ENCODE assay signal across 9 mouse cellular contexts in genomic region chr7:5020685-5021084, GRCm38 (mm10). TPM values are rescaled to one million over a fixed set of nuclear protein-coding genes. Genes with fewer than 3 reads are reported as not detected.
A peak's percentile ranks its signal among the peaks of the same experiment; 100 is the strongest.
DNase-seq lines count a peak whose midpoint lies in the region; ATAC-seq and TF ChIP-seq lines count a peak whose summit lies in the region.
"Had no signal": no experiment of that assay in that cellular context is flagged by ENCODE, and none has a peak within 500 bp of the region (broad histone marks: within the 10 kb centered on the region; RNA-seq: fewer than 3 reads in every experiment).

No protein-coding gene starts in this region.

- peaks cover 29% of the 10 kb centered on the region for H3K4me1 ChIP-seq in kidney, embryonic 16.5 days (ENCODE audit: insufficient read depth, low read length)
- peaks cover 13% of the 10 kb centered on the region for H3K4me1 ChIP-seq in forebrain, embryonic 14.5 days (ENCODE audit: control insufficient read depth, insufficient read depth, low read length)
- H3K4me1 ChIP-seq in liver, postnatal 0 days (ENCODE audit: insufficient read depth), result peaks cover 11% of the 10 kb centered on the region

- peak overlapping the region; percentile 85 for H3K4me3 ChIP-seq in kidney, embryonic 16.5 days (ENCODE audit: low read length)
- peak overlapping the region; percentile 85 for H3K4me3 ChIP-seq in forebrain, embryonic 14.5 days (ENCODE audit: low read depth, low read length)
- H3K4me3 ChIP-seq in liver, postnatal 0 days (ENCODE audit: low read depth, low read length), result peak overlapping the region; percentile 99

- TF ChIP-seq EP300 in liver, postnatal 0 days (IDR thresholded peaks at IDR 0.05; ENCODE audit: low read depth), result no peak

- peak; percentile 13; the same call in 1 of the 2 replicates for ATAC-seq in kidney, embryonic 16.5 days (ENCODE audit: low FRiP score, low TSS enrichment)
- peak; percentile 5 for ATAC-seq in activated CD4-positive, CD25-positive, alpha-beta regulatory T cell, adult 4 months
- no peak; the same call in 1 of the 2 replicates for ATAC-seq in forebrain, embryonic 14.5 days
- ATAC-seq in liver, postnatal 0 days, result no peak

- H3K4me2 ChIP-seq in kidney, embryonic 16.5 days (replicated peaks; ENCODE audit: low read depth, low read length), result peak overlapping the region; percentile 80
- H3K4me2 ChIP-seq in forebrain, embryonic 14.5 days (ENCODE audit: low read length), result peak overlapping the region; percentile 84
- H3K4me2 ChIP-seq in liver, postnatal 0 days (ENCODE audit: low read depth, low read length), result peak overlapping the region; percentile 90

- peak overlapping the region; percentile 97 for H3K27ac ChIP-seq in kidney, embryonic 16.5 days (ENCODE audit: low read length)
- H3K27ac ChIP-seq in forebrain, embryonic 14.5 days (ENCODE audit: low read depth, low read length), result peak overlapping the region; percentile 91
- peak overlapping the region; percentile 99 for H3K27ac ChIP-seq in liver, postnatal 0 days (ENCODE audit: low read depth)

- no peaks in the 10 kb centered on the region for H3K27me3 ChIP-seq in kidney, embryonic 16.5 days (ENCODE audit: insufficient read depth, low read length)
- no peaks in the 10 kb centered on the region for H3K27me3 ChIP-seq in forebrain, embryonic 14.5 days (replicated peaks; ENCODE audit: control insufficient read depth, insufficient read depth, low read length)
- H3K27me3 ChIP-seq in liver, postnatal 0 days (ENCODE audit: insufficient read depth, low read length), result no peaks in the 10 kb centered on the region

- no peaks in the 10 kb centered on the region for H3K9me3 ChIP-seq in kidney, embryonic 16.5 days (ENCODE audit: low read length)
- no peaks in the 10 kb centered on the region for H3K9me3 ChIP-seq in forebrain, embryonic 14.5 days (replicated peaks; ENCODE audit: control insufficient read depth, low read length)
- no peaks in the 10 kb centered on the region for H3K9me3 ChIP-seq in liver, postnatal 0 days (ENCODE audit: low read length)

- peak overlapping the region; percentile 95 for H3K9ac ChIP-seq in kidney, embryonic 16.5 days (replicated peaks; ENCODE audit: low read length)
- peak overlapping the region; percentile 94 for H3K9ac ChIP-seq in forebrain, embryonic 14.5 days (ENCODE audit: low read length)
- peak overlapping the region; percentile 99 for H3K9ac ChIP-seq in liver, postnatal 0 days (replicated peaks)

- under 1% methylated on average over 12 of the region's 15 CpGs for WGBS in kidney, embryonic 16.5 days
- 2% methylated on average over 9 of the region's 15 CpGs for WGBS in forebrain, embryonic 14.5 days
- under 1% methylated on average over 15 of the region's 15 CpGs for WGBS in liver, postnatal 0 days (ENCODE audit: insufficient replicate concordance)

- no peak for DNase-seq in kidney, postnatal 25 days
- peak; percentile 15 for DNase-seq in forebrain, embryonic 14.5 days (ENCODE audit: low spot score)
- no peak for DNase-seq in liver, postnatal 0 days
- no peak for DNase-seq in thymus, postnatal 14 days
- DNase-seq in adrenal gland, postnatal 10 days, result no peak
- no peak for DNase-seq in adrenal gland, adult 2 months

- TF ChIP-seq CTCF in liver, postnatal 0 days (IDR thresholded peaks at IDR 0.05; ENCODE audit: low read depth), result no peak

- H3K36me3 ChIP-seq in kidney, embryonic 16.5 days (ENCODE audit: insufficient read depth, low read length), result peaks cover 35% of the 10 kb centered on the region
- peaks cover 28% of the 10 kb centered on the region for H3K36me3 ChIP-seq in forebrain, embryonic 14.5 days (ENCODE audit: control insufficient read depth, insufficient read depth, low read length)
- H3K36me3 ChIP-seq in liver, postnatal 0 days (replicated peaks; ENCODE audit: insufficient read depth, low read length), result peaks cover 21% of the 10 kb centered on the region

RNA-seq across cellular contexts. Expression of gene Ccdc106, which starts 0.3 kb away (rescaled TPM):
- 27.1 and 30.3 TPM in 2 replicates for polyA plus RNA-seq in kidney, embryonic 16.5 days (2015; fragmentation: Nextera tagmentation; extraction: Ambion mirVana)
- under 1 TPM in 1 of 2 experiments, not detected in 1; 0.60 TPM for polyA plus RNA-seq in activated CD4-positive, CD25-positive, alpha-beta regulatory T cell, adult 4 months (2017; shearing (Covaris generic))
- 36.1 and 45.5 TPM in 2 replicates for polyA plus RNA-seq in forebrain, embryonic 14.5 days (2014; fragmentation: Nextera tagmentation; extraction: Ambion mirVana)
- 0.12 TPM in 1 of 2 replicates, not detected in the other for polyA plus RNA-seq in liver, postnatal 0 days (2015; fragmentation: Nextera tagmentation; extraction: Ambion mirVana)
- 1 to 10 TPM; 2.1 to 2.6 TPM for total RNA-seq in adrenal gland, postnatal 10 days (2021)
- total RNA-seq in adrenal gland, adult 2 months (2021), result 1 to 10 TPM; 1.4 to 2.6 TPM
- 1.5 and 3.0 TPM in 2 replicates for polyA plus RNA-seq in adrenal gland, adult 2 months (2012; rRNA removed)

RNA-seq across cellular contexts. Expression of gene Zfp865, which starts 0.5 kb away (rescaled TPM):
- polyA plus RNA-seq in kidney, embryonic 16.5 days (2015; fragmentation: Nextera tagmentation; extraction: Ambion mirVana), result 6.6 and 7.6 TPM in 2 replicates
- polyA plus RNA-seq in activated CD4-positive, CD25-positive, alpha-beta regulatory T cell, adult 4 months (2017; shearing (Covaris generic)), result 1 to 10 TPM; 3.5 to 5.3 TPM
- 5.4 and 5.9 TPM in 2 replicates for polyA plus RNA-seq in forebrain, embryonic 14.5 days (2014; fragmentation: Nextera tagmentation; extraction: Ambion mirVana)
- polyA plus RNA-seq in liver, postnatal 0 days (2015; fragmentation: Nextera tagmentation; extraction: Ambion mirVana), result 1.2 and 1.3 TPM in 2 replicates
- 10 to 100 TPM; 22.9 to 30.0 TPM for total RNA-seq in adrenal gland, postnatal 10 days (2021)
- total RNA-seq in adrenal gland, adult 2 months (2021), result 10 to 100 TPM; 23.7 to 29.7 TPM
- 67.1 and 70.1 TPM in 2 replicates for polyA plus RNA-seq in adrenal gland, adult 2 months (2012; rRNA removed)

RNA-seq across cellular contexts. Expression of gene Gm44973, which starts 5.4 kb away (rescaled TPM):
- 1.7 and 1.9 TPM in 2 replicates for polyA plus RNA-seq in kidney, embryonic 16.5 days (2015; fragmentation: Nextera tagmentation; extraction: Ambion mirVana)
- polyA plus RNA-seq in activated CD4-positive, CD25-positive, alpha-beta regulatory T cell, adult 4 months (2017; shearing (Covaris generic)), result 10 to 100 TPM in 1 of 2 experiments, 1 to 10 TPM in 1; 5.6 to 19.0 TPM
- 0.59 and 1.9 TPM in 2 replicates for polyA plus RNA-seq in forebrain, embryonic 14.5 days (2014; fragmentation: Nextera tagmentation; extraction: Ambion mirVana)
- polyA plus RNA-seq in liver, postnatal 0 days (2015; fragmentation: Nextera tagmentation; extraction: Ambion mirVana), result 1.8 and 2.1 TPM in 2 replicates
- total RNA-seq in adrenal gland, postnatal 10 days (2021), result not detected
- total RNA-seq in adrenal gland, adult 2 months (2021), result not detected
- not detected in 2 replicates for polyA plus RNA-seq in adrenal gland, adult 2 months (2012; rRNA removed)
- total RNA-seq: common myeloid progenitor, adult 5-6 weeks had no signal

RNA-seq across cellular contexts. Expression of gene Fiz1, which starts 6.2 kb away (rescaled TPM):
- 41.9 and 44.2 TPM in 2 replicates for polyA plus RNA-seq in kidney, embryonic 16.5 days (2015; fragmentation: Nextera tagmentation; extraction: Ambion mirVana)
- polyA plus RNA-seq in activated CD4-positive, CD25-positive, alpha-beta regulatory T cell, adult 4 months (2017; shearing (Covaris generic)), result 10 to 100 TPM in 1 of 2 experiments, 1 to 10 TPM in 1; 8.1 to 10.1 TPM
- polyA plus RNA-seq in forebrain, embryonic 14.5 days (2014; fragmentation: Nextera tagmentation; extraction: Ambion mirVana), result 34.3 and 42.8 TPM in 2 replicates
- 9.6 and 10.1 TPM in 2 replicates for polyA plus RNA-seq in liver, postnatal 0 days (2015; fragmentation: Nextera tagmentation; extraction: Ambion mirVana)
- total RNA-seq in adrenal gland, postnatal 10 days (2021), result 10 to 100 TPM; 24.4 to 27.7 TPM
- 10 to 100 TPM; 24.1 to 24.7 TPM for total RNA-seq in adrenal gland, adult 2 months (2021)
- polyA plus RNA-seq in adrenal gland, adult 2 months (2012; rRNA removed), result 31.5 and 32.2 TPM in 2 replicates

RNA-seq across cellular contexts. Expression of gene Zfp524, which starts 6.5 kb away (rescaled TPM):
- polyA plus RNA-seq in kidney, embryonic 16.5 days (2015; fragmentation: Nextera tagmentation; extraction: Ambion mirVana), result 14.4 and 15.2 TPM in 2 replicates
- polyA plus RNA-seq in activated CD4-positive, CD25-positive, alpha-beta regulatory T cell, adult 4 months (2017; shearing (Covaris generic)), result 10 to 100 TPM; 33.3 to 55.4 TPM
- polyA plus RNA-seq in forebrain, embryonic 14.5 days (2014; fragmentation: Nextera tagmentation; extraction: Ambion mirVana), result 11.3 and 13.5 TPM in 2 replicates
- 9.1 and 10.4 TPM in 2 replicates for polyA plus RNA-seq in liver, postnatal 0 days (2015; fragmentation: Nextera tagmentation; extraction: Ambion mirVana)
- 10 to 100 TPM; 12.6 to 13.2 TPM for total RNA-seq in adrenal gland, postnatal 10 days (2021)
- 10 to 100 TPM; 13.0 to 13.8 TPM for total RNA-seq in adrenal gland, adult 2 months (2021)
- polyA plus RNA-seq in adrenal gland, adult 2 months (2012; rRNA removed), result 35.0 and 36.4 TPM in 2 replicates

Comparison
In these comparisons a context has a peak if more than half of its experiments do, and no peak if none do; other contexts are left out.
1. ATAC-seq: peak in kidney, embryonic 16.5 days (single experiment) and activated CD4-positive, CD25-positive, alpha-beta regulatory T cell, adult 4 months (single experiment); none in forebrain, embryonic 14.5 days (single experiment) and liver, postnatal 0 days (single experiment).
2. Peak in every context shown above with its lines, with median percentiles within 50 percentile points of each other: H3K27ac ChIP-seq, H3K4me2 ChIP-seq, H3K4me3 ChIP-seq and H3K9ac ChIP-seq.